Mouse (Mus musculus) lung, embryonic 14.5 days (tissue): ENCODE data around the gene Nat9. TPM values are rescaled to one million over a fixed set of nuclear protein-coding genes. Genes with fewer than 3 reads are reported as not detected.

ENCODE experiments used
- ATAC-seq: fragments of 200-750 bp; cut with Nextera tagmentation; 2 replicates; pipeline ENCODE4 v1.8.0; 2017; ENCODE audit warnings: mild to moderate bottlenecking, moderate TSS enrichment, moderate library complexity; ENCODE audit not compliant: insufficient read depth
- DNase-seq: peaks from one replicate; pipeline ENCODE4 v3.0.0-alpha.2; 2015
- H3K27ac ChIP-seq: fragments of 300-500 bp; sonication (generic); 2 replicates; pipeline ENCODE4 v1.5.1; 2014; ENCODE audit warnings: low read depth, mild to moderate bottlenecking, moderate library complexity
- H3K27me3 ChIP-seq: fragments of 300-500 bp; sonication (generic); 2 replicates; pipeline ENCODE4 v1.6.1; 2014; ENCODE audit warnings: low read length, control low read depth; ENCODE audit not compliant: insufficient read depth
- H3K36me3 ChIP-seq: fragments of 300-500 bp; sonication (generic); 2 replicates; pipeline ENCODE4 v1.6.1; 2014; ENCODE audit warnings: control low read depth; ENCODE audit not compliant: insufficient read depth
- H3K4me1 ChIP-seq: fragments of 300-500 bp; sonication (generic); 2 replicates; pipeline ENCODE4 v1.6.1; 2014; ENCODE audit warnings: antibody characterized with exemption, control low read depth; ENCODE audit not compliant: insufficient read depth
- H3K4me2 ChIP-seq: fragments of 300-500 bp; sonication (generic); 2 replicates; pipeline ENCODE4 v1.6.1; 2014; ENCODE audit warnings: mild to moderate bottlenecking
- H3K4me3 ChIP-seq: fragments of 300-500 bp; sonication (generic); 2 replicates; pipeline ENCODE4 v1.5.1; 2014; ENCODE audit warnings: low read depth, low read length
- H3K9ac ChIP-seq: fragments of 300-500 bp; sonication (generic); 2 replicates; pipeline ENCODE4 v1.6.1; 2014
- H3K9me3 ChIP-seq: fragments of 300-500 bp; sonication (generic); 2 replicates; pipeline ENCODE4 v1.6.1; 2016; ENCODE audit warnings: low read depth, low read length, control low read depth
- CTCF ChIP-seq: IDR thresholded peaks from 2 replicates; pipeline ENCODE4 v1.5.1; 2016; ENCODE audit warnings: antibody characterized with exemption, low read depth
- WGBS: fragments of 180-500 bp; shearing (Covaris S2); extraction: QIAGEN DNeasy Blood & Tissue Kit; methylation state at CpG from one replicate; pipeline ENCODE4 v1.1.7; 2014; 5-methylcytosine and 5-hydroxymethylcytosine counted together
- polyA plus RNA-seq: library from polyadenylated mRNA; unstranded; fragments of >200 nt; fragmentation: Nextera tagmentation; extraction: Ambion mirVana; gene quantifications from 2 replicates; pipeline ENCODE4 v1.2.1, GENCODE M21; 2014

The Nat9 gene
- polyA plus RNA-seq, 1 experiment from 2014 or later: 17.9 TPM

DNA sequence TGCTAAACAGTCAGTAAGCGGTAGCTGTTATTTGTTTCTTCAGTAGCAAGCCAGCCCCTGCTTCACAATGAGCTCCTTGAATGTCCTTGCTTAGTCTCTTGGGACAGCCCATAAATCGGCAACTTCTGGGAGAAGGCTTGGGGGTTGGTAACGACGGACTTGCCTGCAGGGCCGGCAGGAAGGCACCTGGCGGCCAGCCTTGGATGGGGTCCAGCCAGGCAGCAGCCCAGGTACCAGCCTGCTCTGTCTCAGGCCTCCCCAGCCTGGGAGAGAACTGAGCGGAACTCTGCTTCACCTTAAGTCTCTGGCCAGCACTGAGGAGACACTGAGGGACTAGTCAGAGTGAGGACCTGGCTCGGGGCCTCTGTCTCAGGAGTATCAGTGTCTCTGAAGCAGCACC, 16.5 kb downstream of the Nat9 start:
- Histone ChIP-seq H3K9ac (no peak overlapping the region), H3K4me1 (peaks cover 26% of the 10 kb centered on the region), H3K27me3 (0 out of 2 replicates have a peak, but pooled peaks cover 3% of the 10 kb centered on the region), H3K27ac (no peak overlapping the region), H3K9me3 (no peaks in the 10 kb centered on the region), H3K4me2 (no peak overlapping the region), H3K36me3 (no peaks in the 10 kb centered on the region), H3K4me3 (no peak overlapping the region)
- TF ChIP-seq CTCF: no peak
- DNase-seq (no peak), ATAC-seq (no peak)
- 43% methylated on average over 8 of the region's 8 CpGs for WGBS

DNA sequence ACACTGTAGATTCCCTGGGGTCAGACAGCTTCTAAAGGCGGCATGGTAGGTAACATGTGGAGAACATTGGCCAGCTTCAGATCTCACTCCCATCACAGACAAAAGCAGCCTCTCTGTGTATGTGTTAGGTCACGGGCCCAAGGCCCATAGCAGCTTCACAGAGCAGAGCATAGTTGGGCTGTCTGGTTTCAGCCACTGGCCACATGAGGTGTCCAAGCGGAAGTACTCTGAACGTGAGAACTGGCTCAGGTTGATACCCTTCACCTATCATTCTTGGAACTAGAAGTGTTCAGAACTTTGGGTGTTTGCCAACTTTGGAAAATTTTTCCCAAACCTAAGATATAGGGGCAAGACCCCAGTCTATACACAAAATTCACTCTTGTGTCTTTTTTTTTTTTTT, 18.2 kb downstream of the Nat9 start:
- DNase-seq (no peak), ATAC-seq (no peak)
- 80% methylated on average over 4 of the region's 4 CpGs for WGBS
- H3K4me2 ChIP-seq: no peak overlapping the region
- TF ChIP-seq CTCF: no peak
- peaks cover 7% of the 10 kb centered on the region for H3K27me3 ChIP-seq
- H3K9ac ChIP-seq: no peak overlapping the region
- H3K36me3 ChIP-seq: no peaks in the 10 kb centered on the region
- H3K4me3 ChIP-seq: no peak overlapping the region
- H3K4me1 ChIP-seq: peaks cover 17% of the 10 kb centered on the region
- H3K27ac ChIP-seq: no peak overlapping the region
- no peaks in the 10 kb centered on the region for H3K9me3 ChIP-seq

DNA sequence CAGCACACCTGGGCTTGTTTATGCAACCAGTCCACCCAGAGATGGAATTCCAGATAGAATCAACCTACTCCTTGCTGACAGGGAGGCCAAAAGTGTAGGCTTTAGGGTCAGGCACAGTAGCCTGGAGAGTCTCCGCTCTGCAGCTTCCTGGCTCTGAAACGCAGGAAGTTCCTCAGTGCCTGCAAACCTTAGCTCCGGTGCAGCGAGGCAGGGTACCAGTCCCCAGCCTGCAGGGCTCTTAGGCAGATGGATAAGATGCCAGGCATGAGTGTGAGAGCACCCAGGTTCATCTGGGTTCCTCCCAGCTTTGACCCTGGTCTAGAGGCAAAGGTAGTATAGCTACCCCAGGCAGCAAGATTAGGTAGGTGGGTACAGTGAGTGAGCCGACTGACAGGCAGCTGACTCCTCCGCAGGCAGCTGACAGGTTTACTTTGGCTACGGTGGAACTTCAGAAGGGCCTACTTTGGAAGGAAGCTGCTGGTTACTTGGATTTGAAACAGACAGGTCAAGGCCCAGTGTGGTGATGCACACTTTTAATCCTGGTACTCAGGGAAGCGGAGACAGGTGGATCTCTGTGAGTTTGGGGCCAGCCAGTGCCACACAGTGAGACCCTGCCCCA, 19.9 kb downstream of the Nat9 start:
- 74% methylated on average over 8 of the region's 8 CpGs for WGBS
- peaks cover 14% of the 10 kb centered on the region for H3K27me3 ChIP-seq

DNA sequence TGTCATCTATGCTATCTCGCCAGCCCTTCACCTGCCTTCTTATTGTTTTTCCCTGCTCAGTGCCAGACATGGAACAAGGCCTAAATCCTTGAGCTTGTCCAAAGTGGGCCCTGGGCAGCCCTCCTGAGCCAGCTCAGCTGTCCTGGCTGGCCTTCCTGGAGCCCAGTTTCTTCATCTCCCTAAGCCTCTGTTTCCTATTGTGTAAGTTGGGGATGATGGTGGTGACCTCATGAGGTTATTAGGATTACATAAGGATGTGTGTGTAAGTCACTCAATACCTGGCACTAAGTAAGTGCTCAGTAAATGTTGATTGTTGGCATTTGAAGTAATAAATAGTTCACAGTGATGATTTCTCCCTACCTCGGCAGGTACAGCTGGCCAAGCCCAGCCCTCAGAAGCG, 20.9 kb downstream of the Nat9 start:
- H3K9ac ChIP-seq: no peak overlapping the region
- H3K9me3 ChIP-seq: no peaks in the 10 kb centered on the region
- DNase-seq (no peak), ATAC-seq (no peak)
- H3K4me2 ChIP-seq: no peak overlapping the region
- peaks cover 4% of the 10 kb centered on the region for H3K4me1 ChIP-seq
- H3K4me3 ChIP-seq: no peak overlapping the region
- no peak for TF ChIP-seq CTCF
- peaks cover 17% of the 10 kb centered on the region for H3K27me3 ChIP-seq
- no peak overlapping the region for H3K27ac ChIP-seq
- WGBS: 81% methylated on average over 3 of the region's 3 CpGs
- no peaks in the 10 kb centered on the region for H3K36me3 ChIP-seq

More for the DNA sequence above, 19.9 kb downstream of the Nat9 start:
- no peaks in the 10 kb centered on the region for H3K9me3 ChIP-seq
- DNase-seq: no peak
- TF ChIP-seq CTCF: no peak
- no peak overlapping the region for H3K27ac ChIP-seq
- no peaks in the 10 kb centered on the region for H3K36me3 ChIP-seq
- H3K4me2 ChIP-seq: no peak overlapping the region
- H3K4me1 ChIP-seq: peaks cover 9% of the 10 kb centered on the region
- H3K4me3 ChIP-seq: no peak overlapping the region
- no peak overlapping the region for H3K9ac ChIP-seq
- ATAC-seq: no peak

DNA sequence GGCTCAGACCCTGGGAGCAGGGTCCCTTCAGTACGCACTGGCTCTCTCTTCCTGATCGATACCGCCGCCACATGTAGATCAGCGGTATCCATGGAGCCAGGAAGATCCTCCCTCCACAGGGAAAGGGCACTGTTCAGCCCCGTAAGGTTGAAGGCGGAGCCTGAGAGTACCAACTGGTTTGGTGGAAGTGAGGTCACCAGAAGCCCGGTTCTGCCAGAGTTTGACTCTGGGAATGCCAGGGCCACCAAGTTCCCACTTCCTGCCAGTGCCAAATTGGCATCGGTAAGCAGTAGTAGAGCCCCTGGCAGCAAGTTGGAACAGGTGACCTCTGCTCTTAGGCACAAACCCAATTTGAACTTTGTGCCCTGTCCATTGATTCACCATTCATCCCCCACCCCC, 22.7 kb downstream of the Nat9 start:
- peak; percentile 47 for DNase-seq
- ATAC-seq: no peak

DNA sequence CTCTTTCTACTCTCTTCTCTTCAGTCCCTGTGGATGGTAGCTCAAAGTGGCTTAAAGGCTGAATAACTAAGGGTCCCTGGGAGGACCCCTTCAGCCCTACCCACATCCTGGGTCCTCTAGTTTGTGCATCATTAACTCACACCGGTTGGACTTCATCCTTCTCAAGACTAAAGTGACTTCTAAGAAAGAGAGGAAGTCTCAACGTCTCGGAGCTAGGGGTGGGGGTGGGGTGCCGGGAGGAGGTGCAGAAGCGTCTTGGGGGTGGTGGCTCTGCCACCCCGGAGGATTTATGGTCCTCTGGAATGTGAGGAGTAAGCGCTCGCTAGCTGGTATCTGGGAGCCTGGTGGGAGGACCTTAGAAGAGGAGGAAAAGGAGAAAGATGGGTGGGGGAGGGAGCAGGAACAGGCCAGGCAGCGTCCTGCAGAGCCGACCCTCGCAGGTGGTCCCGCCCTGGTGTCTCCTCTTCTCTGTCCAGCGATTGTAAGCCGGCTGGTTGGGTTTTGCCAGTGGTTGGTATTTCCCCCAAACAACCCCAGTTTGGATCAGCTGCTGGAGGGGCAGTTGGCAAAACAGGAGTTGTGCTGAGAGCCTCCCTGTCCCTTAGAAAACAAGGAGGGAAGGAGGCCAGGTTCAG, 23.2 kb downstream of the Nat9 start:
- Histone ChIP-seq H3K4me1 (peaks cover 4% of the 10 kb centered on the region), H3K27ac (0 out of 2 replicates have a peak overlapping the region, but pooled peaks have one; percentile 30), H3K36me3 (no peaks in the 10 kb centered on the region), H3K4me2 (peak overlapping the region; percentile 83), H3K4me3 (peak overlapping the region; percentile 65), H3K9ac (peak overlapping the region; percentile 47), H3K9me3 (no peaks in the 10 kb centered on the region), H3K27me3 (peaks cover 21% of the 10 kb centered on the region)
- TF ChIP-seq CTCF: no peak
- ATAC-seq: no peak
- 0% methylated on average over 14 of the region's 14 CpGs for WGBS
- DNase-seq: peak; percentile 48

More for the DNA sequence above, 22.7 kb downstream of the Nat9 start:
- TF ChIP-seq CTCF: no peak
- Histone ChIP-seq H3K27me3 (peaks cover 21% of the 10 kb centered on the region), H3K9ac (peak overlapping the region; percentile 47), H3K4me1 (peaks cover 4% of the 10 kb centered on the region), H3K4me3 (peak overlapping the region; percentile 65), H3K27ac (0 out of 2 replicates have a peak overlapping the region, but pooled peaks have one; percentile 30), H3K36me3 (no peaks in the 10 kb centered on the region), H3K4me2 (peak overlapping the region; percentile 83), H3K9me3 (no peaks in the 10 kb centered on the region)
- WGBS: 2% methylated on average over 9 of the region's 9 CpGs

DNA sequence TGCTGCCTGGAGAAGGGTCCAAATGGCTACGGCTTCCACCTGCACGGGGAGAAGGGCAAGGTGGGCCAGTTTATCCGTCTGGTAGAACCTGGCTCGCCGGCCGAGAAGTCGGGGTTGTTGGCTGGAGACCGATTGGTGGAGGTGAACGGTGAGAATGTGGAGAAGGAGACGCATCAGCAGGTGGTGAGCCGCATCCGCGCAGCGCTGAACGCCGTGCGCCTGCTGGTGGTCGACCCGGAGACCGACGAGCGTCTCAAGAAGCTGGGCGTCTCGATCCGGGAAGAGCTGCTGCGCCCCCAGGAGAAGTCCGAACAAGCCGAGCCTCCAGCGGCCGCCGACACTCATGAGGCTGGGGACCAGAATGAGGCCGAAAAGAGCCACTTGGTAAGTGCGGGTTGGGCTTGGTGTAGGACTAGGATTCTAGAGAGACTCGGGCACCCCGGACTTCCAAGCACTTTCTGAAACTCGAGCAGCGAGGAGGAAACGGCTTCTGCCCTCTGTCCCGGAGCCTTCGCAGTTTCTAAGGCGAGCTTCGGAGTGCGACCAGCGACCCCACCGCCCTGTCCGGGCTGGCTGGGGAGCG, 24.0 kb downstream of the Nat9 start:
- ATAC-seq (peak; percentile 38), DNase-seq (peak; percentile 69)
- H3K27ac ChIP-seq: peak overlapping the region; percentile 58; the same call in 1 of the 2 replicates
- H3K36me3 ChIP-seq: no peaks in the 10 kb centered on the region
- peak overlapping the region; percentile 47 for H3K9ac ChIP-seq
- WGBS: under 1% methylated on average over 47 of the region's 47 CpGs
- peak overlapping the region; percentile 83 for H3K4me2 ChIP-seq
- peaks cover 4% of the 10 kb centered on the region for H3K4me1 ChIP-seq
- no peaks in the 10 kb centered on the region for H3K9me3 ChIP-seq
- TF ChIP-seq CTCF: peak; percentile 42
- peaks cover 21% of the 10 kb centered on the region for H3K27me3 ChIP-seq
- H3K4me3 ChIP-seq: peak overlapping the region; percentile 65
